Mouse (Mus musculus) forebrain, postnatal 0 days (tissue): ENCODE measurements around the gene Neurog3. TPM values are rescaled to one million over a fixed set of nuclear protein-coding genes. Genes with fewer than 3 reads are reported as not detected.

Experiments used
- ATAC-seq: fragments of 200-750 bp; cut with Nextera tagmentation; 2 replicates; pipeline ENCODE4 v1.8.0; 2017; ENCODE audit warnings: mild to moderate bottlenecking, moderate library complexity
- DNase-seq: peaks from one replicate; pipeline ENCODE4 v3.0.0-alpha.2; 2015
- H3K27ac ChIP-seq: fragments of 300-500 bp; sonication (generic); 2 replicates; pipeline ENCODE4 v1.5.1; 2014; ENCODE audit warnings: low read depth, mild to moderate bottlenecking, antibody characterized with exemption, low read length, moderate library complexity, mixed read lengths
- H3K27me3 ChIP-seq: fragments of 300-500 bp; sonication (generic); 2 replicates; pipeline ENCODE4 v1.6.1; 2014; ENCODE audit warnings: mild to moderate bottlenecking, low read length, mixed read lengths; ENCODE audit not compliant: insufficient read depth
- H3K36me3 ChIP-seq: fragments of 300-500 bp; sonication (generic); 2 replicates; pipeline ENCODE4 v1.6.1; 2014; ENCODE audit warnings: mild to moderate bottlenecking, moderate library complexity; ENCODE audit not compliant: insufficient read depth
- H3K4me1 ChIP-seq: fragments of 300-500 bp; sonication (generic); 2 replicates; pipeline ENCODE4 v1.6.1; 2014; ENCODE audit warnings: antibody characterized with exemption; ENCODE audit not compliant: insufficient read depth
- H3K4me2 ChIP-seq: fragments of 300-500 bp; sonication (generic); 2 replicates; pipeline ENCODE4 v1.6.1; 2014; ENCODE audit warnings: low read depth, mild to moderate bottlenecking, moderate library complexity
- H3K4me3 ChIP-seq: fragments of 300-500 bp; sonication (generic); 2 replicates; pipeline ENCODE4 v1.5.1; 2014; ENCODE audit warnings: low read depth, low read length, mixed read lengths
- H3K9ac ChIP-seq: fragments of 300-500 bp; sonication (generic); 2 replicates; pipeline ENCODE4 v1.6.1; 2014; ENCODE audit warnings: mild to moderate bottlenecking
- H3K9me3 ChIP-seq: fragments of 300-500 bp; sonication (generic); 2 replicates; pipeline ENCODE4 v1.6.1; 2016; ENCODE audit warnings: low read length
- CTCF ChIP-seq: sonication (generic); IDR thresholded peaks from 2 replicates; pipeline ENCODE4 v1.5.1; 2016; ENCODE audit warnings: antibody characterized with exemption, control low read depth, low read depth
- WGBS: fragments of 180-500 bp; shearing (Covaris S2); extraction: QIAGEN DNeasy Blood & Tissue Kit; methylation state at CpG from one replicate; pipeline ENCODE4 v1.1.7; 2014; 5-methylcytosine and 5-hydroxymethylcytosine counted together
- polyA plus RNA-seq: library from polyadenylated mRNA; unstranded; fragments of >200 nt; fragmentation: Nextera tagmentation; extraction: Ambion mirVana; gene quantifications from 2 replicates; pipeline ENCODE4 v1.2.1, GENCODE M21; 2015
- total RNA-seq: library from RNA; depleted of rRNA; stranded (reverse); fragments of >200 nt; gene quantifications from 2 replicates; pipeline ENCODE4 v1.2.3, GENCODE M21; 2014; rRNA removed

The Neurog3 gene
- total and polyA plus RNA-seq, 2 experiments from 2014 or later: not detected

DNA sequence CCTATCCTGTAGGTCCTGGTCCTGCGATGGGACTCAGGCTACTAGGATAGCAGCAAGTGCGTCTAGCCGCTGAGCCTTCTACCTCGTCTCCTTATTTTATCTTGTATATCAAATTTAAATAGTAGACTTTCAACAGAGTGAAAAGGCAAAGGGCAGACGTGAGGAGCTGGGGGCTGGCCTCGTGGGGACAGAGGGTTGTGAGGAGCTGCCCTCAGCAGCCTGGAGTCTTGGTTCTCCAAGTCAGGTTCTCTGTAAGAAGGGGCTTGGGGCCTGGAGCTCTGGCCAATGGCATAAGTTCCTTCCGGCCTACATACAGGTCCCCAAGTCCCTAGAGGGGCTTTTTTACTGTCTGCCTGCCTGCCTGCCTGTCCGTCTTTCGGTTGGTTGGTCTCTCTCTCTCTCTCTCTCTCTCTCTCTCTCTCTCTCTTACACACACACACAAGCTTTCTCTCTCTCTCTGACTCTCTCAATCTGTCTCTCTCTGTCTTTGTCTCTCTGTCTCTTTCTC, 41.1 kb downstream of the Neurog3 start:
- H3K27me3 ChIP-seq: no peaks in the 10 kb centered on the region
- DNase-seq: no peak
- no peak overlapping the region for H3K9ac ChIP-seq
- H3K4me3 ChIP-seq: no peak overlapping the region
- no peak overlapping the region for H3K4me2 ChIP-seq
- no peak for TF ChIP-seq CTCF
- H3K4me1 ChIP-seq: no peaks in the 10 kb centered on the region
- no peak overlapping the region for H3K27ac ChIP-seq
- no peaks in the 10 kb centered on the region for H3K9me3 ChIP-seq
- H3K36me3 ChIP-seq: no peaks in the 10 kb centered on the region
- ATAC-seq: no peak
- 26% methylated on average over 9 of the region's 9 CpGs for WGBS

DNA sequence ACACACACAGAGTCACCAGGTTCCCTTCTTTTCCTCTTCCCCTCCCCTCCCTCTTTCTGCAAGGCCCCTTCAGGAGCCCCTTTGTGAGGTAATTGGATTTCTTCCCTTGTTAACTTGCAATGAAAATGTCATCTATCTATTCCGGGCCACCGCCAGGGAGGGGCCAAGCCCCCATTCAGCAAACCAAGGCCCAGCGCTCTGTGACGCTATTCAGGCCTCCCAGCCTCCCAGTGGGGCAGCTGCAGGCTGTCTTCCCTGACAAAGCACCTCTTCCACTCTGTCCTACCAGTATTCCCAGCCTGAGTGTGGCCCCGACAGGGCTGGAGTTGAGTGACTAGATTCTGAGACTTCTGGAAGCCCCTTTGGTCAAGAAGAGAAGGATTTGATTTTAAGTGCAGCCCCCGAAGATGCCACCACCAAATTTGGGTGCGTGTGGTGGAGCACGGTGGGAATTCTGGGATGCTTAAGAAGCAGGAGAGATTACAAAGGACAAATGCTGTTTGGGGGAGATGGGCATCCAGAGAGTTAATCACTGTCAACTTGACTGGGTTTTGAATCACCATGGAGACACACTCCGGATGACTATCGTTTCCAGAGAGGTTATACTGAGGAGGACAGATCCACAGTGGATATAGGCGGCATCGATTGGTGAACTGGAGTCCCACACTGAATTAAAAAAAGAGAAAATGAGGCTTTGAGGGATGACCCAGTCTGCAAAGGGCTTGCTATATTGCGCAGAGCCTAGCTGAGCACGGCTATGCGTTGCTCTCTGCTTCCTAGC, 41.8 kb downstream of the Neurog3 start:
- Histone ChIP-seq H3K9ac (no peak overlapping the region), H3K27me3 (no peaks in the 10 kb centered on the region), H3K4me3 (no peak overlapping the region), H3K9me3 (no peaks in the 10 kb centered on the region), H3K27ac (no peak overlapping the region), H3K4me2 (no peak overlapping the region), H3K36me3 (no peaks in the 10 kb centered on the region), H3K4me1 (no peaks in the 10 kb centered on the region)
- DNase-seq (no peak), ATAC-seq (no peak; the same call in 1 of the 2 replicates)
- no peak for TF ChIP-seq CTCF
- 24% methylated on average over 15 of the region's 15 CpGs for WGBS

DNA sequence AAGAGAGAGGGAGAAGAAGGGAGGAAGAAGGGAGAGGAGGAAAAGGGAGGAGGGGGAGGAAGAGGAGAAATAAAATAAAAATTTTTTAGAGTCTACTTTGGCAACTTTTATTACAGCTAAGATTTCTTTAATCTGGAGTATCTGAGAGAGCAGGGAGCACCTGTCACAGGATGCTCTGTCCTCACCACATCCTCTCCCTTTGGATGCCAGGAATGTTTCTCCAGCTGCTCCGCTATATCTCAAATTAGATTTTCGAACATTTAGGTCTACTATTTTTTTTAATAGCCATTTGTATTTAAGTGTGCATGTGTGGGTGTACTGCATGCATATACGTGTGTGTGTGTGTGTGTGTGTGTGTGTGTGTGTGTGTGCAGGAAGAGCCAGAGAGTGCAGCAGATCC, 47.1 kb downstream of the Neurog3 start:
- Histone ChIP-seq H3K27ac (no peak overlapping the region), H3K4me2 (no peak overlapping the region), H3K4me1 (no peaks in the 10 kb centered on the region), H3K27me3 (no peaks in the 10 kb centered on the region), H3K36me3 (no peaks in the 10 kb centered on the region), H3K9me3 (no peaks in the 10 kb centered on the region), H3K9ac (no peak overlapping the region), H3K4me3 (no peak overlapping the region)
- TF ChIP-seq CTCF: no peak
- WGBS: 92% methylated on average over 3 of the region's 3 CpGs
- DNase-seq: no peak
- no peak for ATAC-seq

DNA sequence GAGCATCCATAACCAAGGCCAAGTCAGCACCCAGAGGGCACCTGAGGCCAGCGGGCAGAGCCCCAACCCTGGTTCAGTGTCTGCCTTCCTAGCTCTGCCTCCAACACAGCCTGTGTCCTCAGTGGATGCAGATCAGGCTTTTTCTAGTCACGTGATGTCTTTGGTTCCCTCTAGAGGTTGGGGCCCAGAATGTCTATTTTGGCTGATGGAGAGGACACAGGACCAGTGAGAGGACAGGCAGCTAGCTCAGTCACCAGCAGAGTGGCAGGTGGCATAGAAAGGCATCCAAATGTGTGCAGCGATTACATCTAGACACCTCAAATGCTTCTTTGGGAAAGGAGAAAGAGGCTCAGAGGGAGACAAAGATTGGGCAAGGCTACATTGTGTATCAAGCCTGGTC, 48.8 kb downstream of the Neurog3 start:
- ATAC-seq (no peak), DNase-seq (no peak)
- Histone ChIP-seq H3K4me1 (no peaks in the 10 kb centered on the region), H3K4me3 (no peak overlapping the region), H3K4me2 (no peak overlapping the region), H3K9ac (no peak overlapping the region), H3K9me3 (no peaks in the 10 kb centered on the region), H3K27me3 (no peaks in the 10 kb centered on the region), H3K27ac (no peak overlapping the region), H3K36me3 (no peaks in the 10 kb centered on the region)
- no peak for TF ChIP-seq CTCF
- 40% methylated on average over 3 of the region's 3 CpGs for WGBS

DNA sequence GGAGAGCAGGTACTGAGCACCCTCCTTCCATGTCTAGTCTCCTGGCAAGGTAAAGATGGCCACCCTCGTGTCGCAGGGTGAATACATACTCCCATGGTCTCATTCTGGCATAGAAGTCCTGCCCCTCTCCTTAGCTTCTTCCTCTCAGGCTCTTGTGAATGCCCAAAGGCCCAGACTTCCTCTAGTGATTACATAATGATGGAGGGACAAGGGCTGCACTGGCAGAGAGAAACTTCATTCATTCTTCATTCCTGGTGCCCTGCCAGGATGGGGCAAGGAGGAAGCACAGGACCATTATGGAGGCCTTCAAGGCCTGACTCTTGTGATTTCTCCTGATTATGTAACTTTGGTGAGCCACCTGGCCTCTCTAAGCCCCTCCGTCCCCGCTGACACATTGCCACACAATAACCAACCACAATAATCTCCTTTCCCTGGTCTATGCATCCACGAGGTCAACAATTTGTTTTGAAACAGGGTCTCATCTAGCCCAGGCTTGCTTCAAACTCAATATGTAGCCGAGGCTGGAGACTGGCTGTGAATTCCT, 49.7 kb downstream of the Neurog3 start:
- Histone ChIP-seq H3K9me3 (no peaks in the 10 kb centered on the region), H3K36me3 (no peaks in the 10 kb centered on the region), H3K9ac (no peak overlapping the region), H3K4me3 (no peak overlapping the region), H3K4me2 (no peak overlapping the region), H3K27ac (no peak overlapping the region), H3K4me1 (no peaks in the 10 kb centered on the region), H3K27me3 (no peaks in the 10 kb centered on the region)
- no peak for DNase-seq
- ATAC-seq: no peak
- whole genome bisulfite sequencing: 65% methylated on average over 6 of the region's 6 CpGs
- no peak for TF ChIP-seq CTCF

DNA sequence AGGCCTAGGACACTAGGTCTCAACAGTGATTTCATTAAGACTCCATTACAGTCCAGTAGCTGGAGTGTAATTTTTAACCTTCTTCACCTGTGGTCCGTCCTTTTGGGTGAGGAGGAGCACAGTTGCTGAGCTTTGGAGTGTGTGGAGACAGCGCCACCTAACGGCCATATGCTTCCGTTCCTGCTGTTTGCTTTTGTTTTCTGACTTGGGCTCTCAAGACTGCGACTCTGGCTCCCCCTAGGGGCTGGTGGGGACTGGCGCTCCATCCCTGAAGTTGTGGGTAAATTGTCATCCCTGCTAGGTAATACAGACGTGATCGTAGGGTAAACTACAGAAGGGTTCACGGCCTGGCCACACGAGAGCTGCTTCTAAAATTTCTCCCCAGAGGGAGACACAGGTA, 50.2 kb downstream of the Neurog3 start:
- H3K4me2 ChIP-seq: no peak overlapping the region
- no peak overlapping the region for H3K4me3 ChIP-seq
- no peaks in the 10 kb centered on the region for H3K4me1 ChIP-seq
- no peaks in the 10 kb centered on the region for H3K36me3 ChIP-seq
- ATAC-seq (peak; percentile 73), DNase-seq (peak; percentile 97)
- TF ChIP-seq CTCF: peak; percentile 100
- no peak overlapping the region for H3K27ac ChIP-seq
- H3K9me3 ChIP-seq: no peaks in the 10 kb centered on the region
- WGBS: 2% methylated on average over 10 of the region's 10 CpGs
- H3K9ac ChIP-seq: no peak overlapping the region
- H3K27me3 ChIP-seq: no peaks in the 10 kb centered on the region

Other genes with a start within 250 kb of the Neurog3 start
- 2.4 and 3.7 TPM in 2 replicates for gene Col13a1, start 154.0 kb upstream of the Neurog3 start, total RNA-seq
- 1.1 and 1.6 TPM in 2 replicates for gene Col13a1, start 154.0 kb upstream of the Neurog3 start, polyA plus RNA-seq
- gene Fam241b, start 10.8 kb downstream of the Neurog3 start, total RNA-seq: 118 and 120 TPM in 2 replicates
- gene Fam241b, start 10.8 kb downstream of the Neurog3 start, polyA plus RNA-seq: 193 and 196 TPM in 2 replicates
- gene Tspan15, start 98.2 kb downstream of the Neurog3 start, total RNA-seq: 7.2 and 11.6 TPM in 2 replicates
- 11.6 and 15.2 TPM in 2 replicates for gene Tspan15, start 98.2 kb downstream of the Neurog3 start, polyA plus RNA-seq
- gene Tacr2, start 119.3 kb downstream of the Neurog3 start, total RNA-seq: not detected in 2 replicates
- gene Tacr2, start 119.3 kb downstream of the Neurog3 start, polyA plus RNA-seq: not detected in 2 replicates
- 86.2 and 90.1 TPM in 2 replicates for gene Hk1, start 246.8 kb downstream of the Neurog3 start, total RNA-seq
- gene Hk1, start 246.8 kb downstream of the Neurog3 start, polyA plus RNA-seq: 109 and 140 TPM in 2 replicates